Mouse (Mus musculus) midbrain, embryonic 11.5 days (tissue): ENCODE measurements around the gene Plin2. TPM values are rescaled to one million over a fixed set of nuclear protein-coding genes. Genes with fewer than 3 reads are reported as not detected.

Experiments used
- ATAC-seq: fragments of 200-750 bp; cut with Nextera tagmentation; 2 replicates; pipeline ENCODE4 v1.8.0; 2017; ENCODE audit warnings: moderate TSS enrichment, moderate library complexity; ENCODE audit not compliant: low FRiP score
- DNase-seq: peaks from one replicate; pipeline ENCODE4 v3.0.0; 2015; ENCODE audit warnings: low spot score; ENCODE audit errors: missing footprints
- H3K27ac ChIP-seq: fragments of 300-500 bp; sonication (generic); 2 replicates; pipeline ENCODE4 v1.5.1; 2014; ENCODE audit warnings: low read depth, low read length
- H3K27me3 ChIP-seq: fragments of 300-500 bp; sonication (generic); 2 replicates; pipeline ENCODE4 v1.6.1; 2014; ENCODE audit warnings: mild to moderate bottlenecking, low read length, moderate library complexity, mixed read lengths; ENCODE audit not compliant: control insufficient read depth, insufficient read depth
- H3K36me3 ChIP-seq: fragments of 300-500 bp; sonication (generic); 2 replicates; pipeline ENCODE4 v1.6.1; 2014; ENCODE audit warnings: mild to moderate bottlenecking, low read length, moderate library complexity, mixed read lengths; ENCODE audit not compliant: control insufficient read depth, insufficient read depth
- H3K4me1 ChIP-seq: fragments of 300-500 bp; sonication (generic); 2 replicates; pipeline ENCODE4 v1.6.1; 2014; ENCODE audit warnings: low read length; ENCODE audit not compliant: control insufficient read depth, insufficient read depth
- H3K4me2 ChIP-seq: fragments of 300-500 bp; sonication (generic); 2 replicates; pipeline ENCODE4 v1.6.1; 2014; ENCODE audit warnings: mild to moderate bottlenecking, moderate library complexity
- H3K4me3 ChIP-seq: fragments of 300-500 bp; sonication (generic); 2 replicates; pipeline ENCODE4 v1.5.1; 2014; ENCODE audit warnings: low read depth, low read length
- H3K9ac ChIP-seq: fragments of 300-500 bp; sonication (generic); 2 replicates; pipeline ENCODE4 v1.6.1; 2014; ENCODE audit warnings: low read length
- H3K9me3 ChIP-seq: fragments of 300-500 bp; sonication (generic); 2 replicates; pipeline ENCODE4 v1.6.1; 2016; ENCODE audit warnings: low read length; ENCODE audit not compliant: control insufficient read depth
- WGBS: fragments of 180-500 bp; shearing (Covaris S2); extraction: QIAGEN DNeasy Blood & Tissue Kit; methylation state at CpG from one replicate; pipeline ENCODE4 v1.1.7; 2014; 5-methylcytosine and 5-hydroxymethylcytosine counted together
- polyA plus RNA-seq: library from polyadenylated mRNA; unstranded; fragments of >200 nt; fragmentation: Nextera tagmentation; extraction: Ambion mirVana; gene quantifications from 2 replicates; pipeline ENCODE4 v1.2.1, GENCODE M21; 2014

The Plin2 gene
- polyA plus RNA-seq, result 72.3 and 79.7 TPM in 2 replicates

DNA sequence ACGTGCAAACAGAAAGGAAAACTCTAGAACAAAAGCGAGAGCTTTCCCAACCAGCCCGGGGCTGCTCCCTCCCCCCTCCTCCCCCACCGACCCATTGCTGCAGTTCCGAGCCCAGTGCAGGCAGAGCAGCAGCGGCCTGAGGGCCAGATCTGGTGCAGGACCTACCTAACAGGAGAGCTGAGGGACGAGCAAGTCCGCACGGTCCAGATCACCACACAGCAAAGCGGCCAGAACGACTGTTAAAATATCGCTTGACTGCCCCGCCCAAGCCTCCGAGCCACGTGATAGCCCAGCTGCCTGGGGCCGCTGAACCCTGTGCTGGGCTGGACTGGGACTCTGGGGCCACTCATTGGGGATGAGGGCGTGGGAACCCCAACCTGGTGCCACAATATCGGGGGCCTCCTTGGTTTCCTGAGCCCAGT is at the start of gene Plin2:
Gene Plin2, minus strand, starts transcription at position 281 of the 422 bp plus-strand sequence.
- H3K4me2 ChIP-seq, result peak within 1 kb of the TSS; percentile 67
- no peaks in the 10 kb centered on the region for H3K9me3 ChIP-seq
- H3K9ac ChIP-seq, result peak within 1 kb of the TSS; percentile 76
- 0 out of 2 replicates have a peak, but pooled peaks cover 5% of the 10 kb centered on the region for H3K4me1 ChIP-seq
- peak within 1 kb of the TSS; percentile 20; the same call in 1 of the 2 replicates for H3K27ac ChIP-seq
- ATAC-seq, result peak; percentile 95
- peak within 1 kb of the TSS; percentile 58 for H3K4me3 ChIP-seq
- WGBS, result under 1% methylated on average over 18 of the region's 18 CpGs
- peak; percentile 96 for DNase-seq
- no peaks in the 10 kb centered on the region for H3K27me3 ChIP-seq
- no peaks in the 10 kb centered on the region; the same call in 1 of the 2 replicates for H3K36me3 ChIP-seq

DNA sequence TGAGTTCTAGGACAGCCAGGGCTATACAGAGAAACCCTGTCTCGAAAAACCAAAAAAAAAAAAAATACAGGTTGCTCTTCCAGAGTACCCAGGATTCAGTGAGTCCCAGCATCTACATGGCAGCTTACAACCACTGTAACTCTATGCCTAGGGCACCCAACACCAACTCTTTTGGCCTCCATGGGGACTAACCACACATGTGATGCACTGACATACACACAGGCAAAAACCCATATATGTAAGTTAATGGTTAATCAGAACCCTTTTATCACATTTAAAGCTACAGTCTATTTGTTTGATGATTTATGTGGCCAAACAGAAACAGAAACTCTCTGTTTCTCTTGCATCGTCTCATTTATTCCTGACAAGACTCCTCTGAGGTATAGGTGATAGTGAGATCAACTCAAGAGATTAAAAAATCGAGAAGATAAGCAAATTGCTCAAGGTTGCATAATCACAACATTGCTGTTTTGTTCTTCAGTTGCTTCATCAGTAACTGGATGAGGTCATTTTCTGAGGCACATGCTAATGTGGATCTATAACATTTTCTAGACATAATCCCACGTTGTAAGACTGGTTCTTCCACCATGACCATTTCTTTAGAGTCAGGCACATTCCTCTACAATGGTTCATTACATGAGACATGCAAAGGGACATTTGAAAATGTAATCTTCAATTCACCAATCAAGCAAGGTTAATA is 49.2 kb upstream of the Plin2 start:
- Histone ChIP-seq H3K27ac (no peak overlapping the region), H3K9ac (no peak overlapping the region), H3K36me3 (no peaks in the 10 kb centered on the region), H3K27me3 (no peaks in the 10 kb centered on the region), H3K4me3 (no peak overlapping the region), H3K4me2 (no peak overlapping the region), H3K9me3 (no peaks in the 10 kb centered on the region), H3K4me1 (no peaks in the 10 kb centered on the region)
- no peak for ATAC-seq
- no peak for DNase-seq
- 75% methylated on average over 4 of the region's 4 CpGs for WGBS

DNA sequence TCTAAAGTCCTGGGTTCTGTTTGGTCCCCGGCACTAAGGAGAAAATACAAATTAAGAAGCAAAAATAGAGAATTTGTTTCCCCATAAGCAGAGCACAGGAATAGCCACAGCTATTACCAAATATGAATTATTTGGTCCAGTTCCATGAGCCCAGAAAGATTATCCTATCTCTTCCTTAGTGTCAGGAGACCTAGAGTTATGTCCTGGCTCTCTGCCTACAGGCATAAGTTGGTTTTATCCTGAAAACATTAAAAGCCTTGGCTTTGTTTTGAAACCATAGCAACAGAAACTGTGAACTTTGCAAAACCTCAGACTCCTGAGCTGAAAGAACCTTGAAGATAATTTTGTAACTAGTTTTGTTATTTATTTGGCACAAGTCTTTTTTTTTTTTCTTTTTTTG is 47.3 kb upstream of the Plin2 start:
- no peak for ATAC-seq
- no peak for DNase-seq
- no peaks in the 10 kb centered on the region for H3K9me3 ChIP-seq
- H3K27me3 ChIP-seq, result no peaks in the 10 kb centered on the region
- no peak overlapping the region for H3K9ac ChIP-seq
- H3K4me1 ChIP-seq, result no peaks in the 10 kb centered on the region
- no peak overlapping the region for H3K27ac ChIP-seq
- no peak overlapping the region for H3K4me3 ChIP-seq
- no peak overlapping the region for H3K4me2 ChIP-seq
- WGBS, result 89% methylated on average over 1 of the region's 1 CpGs
- H3K36me3 ChIP-seq, result no peaks in the 10 kb centered on the region

DNA sequence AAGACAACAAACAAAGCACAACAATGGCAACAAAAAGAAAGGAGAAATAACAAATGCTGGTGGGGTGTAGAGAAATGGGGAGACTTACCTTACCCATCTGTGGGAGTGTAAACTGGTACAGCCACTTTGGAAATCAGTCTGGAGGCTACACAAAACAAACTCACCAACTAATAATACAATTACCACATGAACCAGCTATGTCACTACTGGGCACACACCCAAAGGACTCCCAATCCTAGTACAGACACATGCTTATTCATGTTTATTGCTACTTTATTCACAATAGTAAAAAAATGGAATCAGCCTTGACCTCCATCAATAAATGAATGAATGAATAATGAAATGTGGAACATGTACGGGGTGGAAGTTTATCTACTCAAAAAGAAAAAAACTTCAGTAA is 45.5 kb upstream of the Plin2 start:
- no peak for ATAC-seq
- no peaks in the 10 kb centered on the region for H3K36me3 ChIP-seq
- no peak overlapping the region for H3K4me2 ChIP-seq
- no peak overlapping the region for H3K27ac ChIP-seq
- H3K9me3 ChIP-seq, result no peaks in the 10 kb centered on the region
- no peaks in the 10 kb centered on the region for H3K27me3 ChIP-seq
- H3K9ac ChIP-seq, result no peak overlapping the region
- no peaks in the 10 kb centered on the region for H3K4me1 ChIP-seq
- DNase-seq, result no peak
- 97% methylated on average over 1 of the region's 1 CpGs for WGBS
- no peak overlapping the region for H3K4me3 ChIP-seq

DNA sequence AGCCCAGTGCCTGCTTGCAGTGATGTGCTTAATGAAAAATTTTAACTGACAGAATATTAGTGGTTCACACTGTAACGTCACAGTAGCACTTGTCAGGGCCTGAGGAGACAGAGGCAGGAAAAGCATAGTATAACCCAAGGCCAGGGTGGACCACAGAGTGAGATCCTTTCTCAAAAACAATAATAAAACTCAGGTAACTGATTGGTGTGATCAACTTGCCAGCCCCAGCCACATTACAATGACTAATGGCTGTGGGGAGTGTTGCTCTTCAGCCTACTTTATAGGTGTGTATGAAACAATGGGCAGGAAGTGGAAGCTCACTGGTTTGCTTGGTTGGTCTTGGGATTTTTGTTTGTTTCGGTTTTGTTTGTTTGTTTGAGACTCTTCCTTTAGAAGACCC is 43.7 kb upstream of the Plin2 start:
- H3K4me3 ChIP-seq, result no peak overlapping the region
- 76% methylated on average over 2 of the region's 2 CpGs for WGBS

DNA sequence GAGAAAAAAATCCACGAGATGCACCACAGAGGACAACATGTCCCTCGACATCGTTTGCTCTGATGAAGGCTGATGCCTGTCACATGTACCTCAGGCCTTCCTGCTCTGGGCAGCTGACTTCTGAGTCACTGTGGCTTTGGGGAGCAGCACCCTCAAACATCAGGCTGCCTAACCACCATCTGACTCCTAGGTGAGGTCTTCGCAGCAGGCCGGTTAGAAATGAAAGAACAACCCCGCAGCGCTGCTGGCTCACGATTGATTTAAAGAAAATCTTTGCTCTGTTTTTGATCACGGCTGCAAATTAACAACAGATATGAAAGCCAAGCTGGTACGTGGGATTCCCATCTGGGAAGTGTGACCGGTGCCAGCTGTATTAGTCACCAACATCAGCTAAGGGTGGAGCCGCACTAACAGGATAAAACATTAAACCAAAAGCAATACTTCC is 42.9 kb upstream of the Plin2 start:
- ATAC-seq (no peak), DNase-seq (no peak)
- Histone ChIP-seq H3K4me3 (no peak overlapping the region), H3K36me3 (no peaks in the 10 kb centered on the region), H3K4me2 (no peak overlapping the region), H3K4me1 (no peaks in the 10 kb centered on the region), H3K9me3 (no peaks in the 10 kb centered on the region), H3K27me3 (no peaks in the 10 kb centered on the region), H3K9ac (no peak overlapping the region), H3K27ac (no peak overlapping the region)
- 84% methylated on average over 12 of the region's 12 CpGs for WGBS

More for the DNA sequence above, 43.7 kb upstream of the Plin2 start:
- Histone ChIP-seq H3K9ac (no peak overlapping the region), H3K4me1 (no peaks in the 10 kb centered on the region), H3K9me3 (no peaks in the 10 kb centered on the region), H3K27me3 (no peaks in the 10 kb centered on the region), H3K36me3 (no peaks in the 10 kb centered on the region), H3K4me2 (no peak overlapping the region), H3K27ac (no peak overlapping the region)
- no peak for ATAC-seq
- DNase-seq, result no peak

DNA sequence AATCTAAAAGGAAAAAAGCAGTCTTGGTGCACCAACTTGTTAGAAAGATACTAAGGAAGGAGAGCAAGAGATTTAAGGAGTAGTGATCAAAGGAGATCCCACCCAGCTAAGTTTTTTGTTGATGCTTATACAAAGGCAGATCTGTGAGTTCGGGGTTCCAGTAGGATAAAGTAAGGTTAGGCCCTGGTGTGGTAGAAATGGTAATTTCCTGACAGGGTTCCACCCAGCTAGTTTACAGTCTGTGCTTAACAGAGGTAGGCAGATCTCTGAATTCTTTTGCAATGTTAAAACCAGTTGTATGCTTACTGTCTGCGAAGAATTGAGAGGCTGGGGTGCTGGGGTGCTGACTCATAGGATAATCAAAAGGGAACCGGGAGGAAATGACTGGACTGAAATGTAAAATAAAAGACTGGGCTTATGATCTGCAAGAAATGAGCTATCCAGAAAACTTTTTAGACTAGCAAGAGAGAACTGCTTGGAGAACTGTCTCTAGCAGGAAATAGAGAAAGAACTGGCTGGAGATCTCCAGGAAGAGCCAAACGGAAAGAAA is 40.9 kb upstream of the Plin2 start:
- DNase-seq (no peak), ATAC-seq (no peak)
- H3K9me3 ChIP-seq, result no peaks in the 10 kb centered on the region
- 75% methylated on average over 4 of the region's 4 CpGs for WGBS
- H3K4me2 ChIP-seq, result no peak overlapping the region
- no peak overlapping the region for H3K4me3 ChIP-seq
- no peaks in the 10 kb centered on the region for H3K4me1 ChIP-seq
- H3K27me3 ChIP-seq, result no peaks in the 10 kb centered on the region
- no peaks in the 10 kb centered on the region for H3K36me3 ChIP-seq
- H3K27ac ChIP-seq, result no peak overlapping the region
- no peak overlapping the region for H3K9ac ChIP-seq

DNA sequence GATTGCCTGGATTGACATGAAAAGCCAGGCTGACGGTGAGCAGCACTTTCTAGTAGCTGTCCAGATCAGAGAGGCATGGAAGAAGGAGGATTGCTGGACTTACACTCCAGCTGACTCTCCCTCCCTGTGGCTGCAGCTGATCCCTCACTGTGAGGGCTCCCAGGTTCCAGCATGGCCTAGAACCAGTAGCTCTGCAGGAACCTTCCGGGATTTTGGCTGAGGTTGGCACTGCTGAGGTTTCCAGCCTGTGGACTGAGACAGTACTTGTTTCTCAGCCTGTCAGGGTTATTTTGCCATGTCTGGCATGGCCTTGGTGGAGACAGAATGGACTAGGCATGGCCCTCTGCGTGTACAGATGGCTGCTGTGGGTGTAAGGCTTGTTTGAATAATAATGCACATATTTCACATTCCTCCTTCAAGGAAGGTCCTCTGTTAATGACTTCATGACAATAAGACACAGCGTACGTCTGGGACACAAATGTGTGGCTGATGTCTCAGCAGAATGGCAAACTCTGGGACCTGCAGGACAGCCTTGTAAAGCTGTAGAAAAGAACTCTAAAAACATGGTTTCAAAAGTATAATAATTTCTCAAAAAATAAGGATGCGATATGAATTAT is 40.3 kb upstream of the Plin2 start:
- H3K27ac ChIP-seq, result no peak overlapping the region
- 69% methylated on average over 6 of the region's 6 CpGs for WGBS
- no peaks in the 10 kb centered on the region for H3K36me3 ChIP-seq
- H3K9me3 ChIP-seq, result no peaks in the 10 kb centered on the region
- ATAC-seq, result no peak
- H3K4me3 ChIP-seq, result no peak overlapping the region
- H3K4me1 ChIP-seq, result no peaks in the 10 kb centered on the region
- DNase-seq, result no peak
- H3K4me2 ChIP-seq, result no peak overlapping the region
- no peak overlapping the region for H3K9ac ChIP-seq
- H3K27me3 ChIP-seq, result no peaks in the 10 kb centered on the region

DNA sequence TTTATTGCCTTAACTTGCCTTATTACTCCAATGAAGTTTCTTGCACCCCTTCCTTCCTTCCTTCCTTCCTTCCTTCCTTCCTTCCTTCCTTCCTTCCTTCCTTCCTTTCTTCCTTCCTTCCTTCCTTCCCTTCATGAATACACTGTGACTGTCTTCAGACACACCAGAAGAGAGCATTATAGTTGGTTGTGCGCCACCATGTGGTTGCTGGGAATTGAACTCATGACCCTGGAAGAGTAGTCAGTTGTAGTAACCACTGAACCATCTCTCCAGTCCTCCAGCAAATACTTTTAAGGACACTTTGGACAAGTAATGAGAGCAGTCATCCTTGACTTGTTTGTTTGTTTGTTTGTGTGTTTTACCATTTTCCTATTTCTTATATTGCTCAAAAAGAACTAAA is 38.9 kb upstream of the Plin2 start:
- no peaks in the 10 kb centered on the region for H3K36me3 ChIP-seq
- H3K9me3 ChIP-seq, result no peaks in the 10 kb centered on the region
- no peak overlapping the region for H3K4me2 ChIP-seq
- WGBS, result 35% methylated on average over 1 of the region's 1 CpGs
- H3K27me3 ChIP-seq, result no peaks in the 10 kb centered on the region
- ATAC-seq (no peak), DNase-seq (no peak)
- H3K9ac ChIP-seq, result no peak overlapping the region
- H3K27ac ChIP-seq, result no peak overlapping the region
- no peaks in the 10 kb centered on the region for H3K4me1 ChIP-seq
- no peak overlapping the region for H3K4me3 ChIP-seq
